Mouse (Mus musculus) CD4-positive naive resting alpha-beta T cell, adult 57 days (primary cell): ENCODE measurements around the gene Lamc1. TPM values are rescaled to one million over a fixed set of nuclear protein-coding genes. Genes with fewer than 3 reads are reported as not detected.

Source experiments
- total RNA-seq: library from RNA; stranded (reverse); gene quantifications from one replicate; pipeline ENCODE4 v1.2.4, GENCODE M21; 2023

Lamc1 gene
- 2.2 TPM for total RNA-seq

GRCm38 (mm10) chr1:153332444-153333295 lies at the start of gene Lamc1:
Lamc1 (minus strand) TSS chr1:153332786.

GRCm38 (mm10) chr1:153185828-153186803 lies 146.5 kb downstream of the Lamc1 start, which contains the start of gene Lamc2:
Lamc2 (minus strand) TSS chr1:153186447.

Other genes starting within 250 kb of the Lamc1 start
- 0.47 TPM for gene Lamc2, start 146.3 kb downstream of the Lamc1 start, total RNA-seq
- gene Shcbp1l, start 92.4 kb upstream of the Lamc1 start, total RNA-seq = not detected
- 274 TPM for gene Dhx9, start 154.9 kb upstream of the Lamc1 start, total RNA-seq
- 0.56 TPM for gene Npl, start 217.3 kb upstream of the Lamc1 start, total RNA-seq